Mouse (Mus musculus) forebrain, embryonic 10.5 days (tissue): ENCODE results near the gene Tspyl4. TPM values are rescaled to one million over a fixed set of nuclear protein-coding genes. Genes with fewer than 3 reads are reported as not detected.
"Not testable (repeated sequence)": the region's sequence is repeated elsewhere in the genome, so short reads cannot be mapped to it uniquely, and the experiment has no call there.

Experiments used
- DNase-seq: peaks from one replicate; pipeline ENCODE4 v3.0.0-alpha.2; 2017; ENCODE audit warnings: low spot score; ENCODE audit errors: extremely low spot score
- H3K27ac ChIP-seq: fragments of 300-500 bp; sonication (generic); 2 replicates; pipeline ENCODE4 v1.5.1; 2016; ENCODE audit warnings: mild to moderate bottlenecking
- H3K27me3 ChIP-seq: fragments of 300-500 bp; sonication (generic); 2 replicates; pipeline ENCODE4 v1.6.1; 2016; ENCODE audit warnings: mild to moderate bottlenecking; ENCODE audit not compliant: poor library complexity, severe bottlenecking
- H3K36me3 ChIP-seq: fragments of 300-500 bp; sonication (generic); replicated peaks from 2 replicates; pipeline ENCODE4 v1.6.1; 2016; ENCODE audit warnings: mild to moderate bottlenecking, moderate library complexity
- H3K4me1 ChIP-seq: fragments of 300-500 bp; sonication (generic); 2 replicates; pipeline ENCODE4 v1.6.1; 2016
- H3K4me3 ChIP-seq: fragments of 300-500 bp; sonication (generic); 2 replicates; pipeline ENCODE4 v1.5.1; 2016; ENCODE audit warnings: mild to moderate bottlenecking, moderate library complexity
- H3K9me3 ChIP-seq: fragments of 300-500 bp; sonication (generic); 2 replicates; pipeline ENCODE4 v1.6.1; 2016; ENCODE audit warnings: mild to moderate bottlenecking, moderate library complexity
- WGBS: fragments of 180-500 bp; shearing (Covaris S2); methylation state at CpG from one replicate; pipeline ENCODE4 v1.1.7; 2016; 5-methylcytosine and 5-hydroxymethylcytosine counted together
- polyA plus RNA-seq: library from polyadenylated mRNA; unstranded; fragments of >200 nt; fragmentation: Nextera tagmentation; extraction: Ambion mirVana; gene quantifications from 2 replicates; pipeline ENCODE4 v1.2.1, GENCODE M21; 2016

The Tspyl4 gene
- 28.9 and 35.2 TPM in 2 replicates for polyA plus RNA-seq

DNA sequence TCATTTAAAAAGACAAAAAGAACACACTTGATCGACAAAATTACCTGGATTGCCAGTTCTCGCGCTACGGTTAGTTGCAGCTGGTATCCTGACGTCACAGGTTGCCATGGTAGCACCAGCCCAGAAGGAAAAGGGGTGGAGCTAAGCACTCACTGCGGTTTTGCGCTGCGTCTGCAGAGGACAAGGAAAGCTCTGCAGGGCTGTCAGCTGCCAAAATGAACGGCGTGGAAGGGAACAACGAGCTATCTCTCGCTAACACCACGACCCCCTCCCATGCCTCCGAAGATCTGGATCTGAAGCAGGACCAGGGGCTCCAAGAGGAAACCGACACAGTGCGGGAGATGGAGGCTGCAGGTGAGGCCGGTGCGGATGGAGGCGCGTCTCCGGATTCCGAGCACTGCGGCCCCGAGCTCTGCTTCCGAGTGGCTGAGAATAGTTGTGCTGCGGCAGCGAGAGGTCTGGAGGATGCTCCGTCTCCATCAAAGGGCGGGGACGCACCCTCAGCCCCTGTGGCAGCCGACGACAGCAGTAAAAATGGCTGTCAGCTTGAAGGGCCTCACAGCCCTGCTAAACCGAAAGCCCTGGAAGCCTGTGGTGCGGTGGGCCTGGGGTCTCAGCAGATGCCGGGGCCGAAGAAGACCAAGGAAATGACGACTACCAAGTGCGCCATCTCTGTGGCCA is at the start of gene Tspyl4:
Gene Tspyl4, plus strand, starts transcription at position 144 of the 681 bp plus-strand sequence.
- peak within 1 kb of the TSS; percentile 78 for H3K4me3 ChIP-seq
- no peaks in the 10 kb centered on the region for H3K9me3 ChIP-seq
- H3K4me1 ChIP-seq, result peaks cover 46% of the 10 kb centered on the region
- no peaks in the 10 kb centered on the region for H3K27me3 ChIP-seq
- H3K36me3 ChIP-seq, result no peaks in the 10 kb centered on the region; the same call in 1 of the 2 replicates
- H3K27ac ChIP-seq, result peak within 1 kb of the TSS; percentile 87
- peak; percentile 93 for DNase-seq
- 0% methylated on average over 38 of the region's 38 CpGs for WGBS

DNA sequence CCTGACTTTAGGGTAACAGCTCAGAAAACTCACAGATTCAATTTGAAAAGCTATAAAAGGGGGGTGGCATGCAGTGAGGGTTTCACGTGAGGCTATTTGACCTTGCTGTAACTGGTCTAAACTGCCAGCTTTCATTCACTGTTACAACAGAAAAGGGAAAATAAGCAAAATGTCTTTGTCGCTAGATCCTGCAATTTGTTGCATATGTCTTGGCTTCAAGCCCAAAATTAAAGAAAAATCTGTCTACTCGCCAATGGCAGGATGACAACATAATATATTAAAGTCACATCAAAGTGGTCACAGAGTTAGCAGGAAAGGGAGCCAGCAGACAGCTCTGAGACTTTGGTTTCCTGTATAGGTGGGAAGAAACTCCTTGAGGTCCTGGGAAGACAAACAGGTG is 49.5 kb upstream of the Tspyl4 start:
- no peak overlapping the region for H3K27ac ChIP-seq
- 70% methylated on average over 3 of the region's 3 CpGs for WGBS

DNA sequence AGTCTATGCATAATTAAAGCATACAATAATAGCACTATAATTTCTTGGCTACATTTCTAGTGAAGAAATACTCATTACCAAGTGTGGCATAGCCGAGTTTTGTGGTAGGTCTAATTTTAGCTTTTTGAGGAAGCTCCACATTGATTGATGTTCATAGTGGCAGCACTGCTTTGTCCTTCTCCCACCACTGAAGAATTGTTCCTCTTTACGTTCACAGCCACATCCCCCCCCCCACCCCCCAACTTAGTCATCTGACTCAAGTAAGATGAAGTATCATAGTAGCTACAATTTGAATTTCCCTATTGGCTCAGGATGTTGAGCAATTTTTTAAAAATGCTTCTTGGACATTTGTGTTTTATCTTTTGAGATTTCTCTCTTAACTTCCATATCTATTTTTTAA is 47.6 kb upstream of the Tspyl4 start:
- no peaks in the 10 kb centered on the region for H3K36me3 ChIP-seq
- no peak overlapping the region for H3K27ac ChIP-seq
- peaks cover 7% of the 10 kb centered on the region; the same call in 1 of the 2 replicates for H3K4me1 ChIP-seq
- H3K9me3 ChIP-seq, result no peaks in the 10 kb centered on the region
- 75% methylated on average over 2 of the region's 2 CpGs for WGBS
- DNase-seq, result no peak
- H3K4me3 ChIP-seq, result no peak overlapping the region
- H3K27me3 ChIP-seq, result no peaks in the 10 kb centered on the region

More for the DNA sequence above, 49.5 kb upstream of the Tspyl4 start:
- Histone ChIP-seq H3K36me3 (no peaks in the 10 kb centered on the region), H3K4me3 (no peak overlapping the region), H3K27me3 (no peaks in the 10 kb centered on the region), H3K4me1 (peaks cover 7% of the 10 kb centered on the region; the same call in 1 of the 2 replicates), H3K9me3 (no peaks in the 10 kb centered on the region)
- DNase-seq, result no peak

DNA sequence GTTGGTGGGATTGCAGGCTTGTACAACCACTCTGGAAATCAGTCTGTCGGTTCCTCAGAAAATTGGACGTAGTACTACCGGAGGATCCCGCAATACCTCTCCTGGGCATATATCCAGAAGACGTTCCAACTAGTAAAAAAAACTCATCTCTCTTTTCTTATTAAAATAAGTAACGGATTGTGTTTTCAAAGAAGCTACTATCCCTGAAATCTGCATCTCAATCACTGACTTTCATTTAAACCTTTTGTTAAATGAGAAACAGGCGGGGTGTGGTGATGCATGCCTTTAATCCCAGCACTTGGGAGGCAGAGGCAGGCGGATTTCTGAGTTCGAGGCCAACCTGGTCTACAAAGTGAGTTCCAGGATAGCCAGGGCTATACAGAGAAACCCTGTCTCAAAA is 44.4 kb upstream of the Tspyl4 start:
- H3K4me3 ChIP-seq, H3K9me3 ChIP-seq, H3K36me3 ChIP-seq, H3K4me1 ChIP-seq, H3K27me3 ChIP-seq, DNase-seq, H3K27ac ChIP-seq: not testable (repeated sequence)
- 93% methylated on average over 9 of the region's 9 CpGs for WGBS

DNA sequence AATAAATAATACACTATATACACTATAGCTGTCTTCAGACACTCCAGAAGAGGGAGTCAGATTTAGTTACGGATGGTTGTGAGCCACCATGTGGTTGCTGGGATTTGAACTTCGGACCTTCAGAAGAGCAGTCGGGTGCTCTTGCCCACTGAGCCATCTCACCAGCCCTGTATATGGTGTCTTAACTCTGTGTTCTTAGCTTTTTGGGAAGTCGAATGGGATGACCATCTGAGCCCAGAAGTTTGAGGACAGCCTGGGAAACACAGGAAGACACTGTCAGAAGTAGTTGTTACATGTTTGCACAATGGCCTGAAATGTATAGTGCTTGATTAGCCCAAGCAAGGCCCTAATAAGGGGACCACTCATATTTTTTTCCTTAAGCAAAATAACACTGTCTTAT is 32.1 kb upstream of the Tspyl4 start:
- H3K27ac ChIP-seq, result no peak overlapping the region
- WGBS, result 92% methylated on average over 4 of the region's 4 CpGs
- no peaks in the 10 kb centered on the region for H3K9me3 ChIP-seq
- no peaks in the 10 kb centered on the region for H3K27me3 ChIP-seq
- DNase-seq, result no peak
- no peak overlapping the region for H3K4me3 ChIP-seq
- H3K36me3 ChIP-seq, result no peaks in the 10 kb centered on the region
- H3K4me1 ChIP-seq, result no peaks in the 10 kb centered on the region

DNA sequence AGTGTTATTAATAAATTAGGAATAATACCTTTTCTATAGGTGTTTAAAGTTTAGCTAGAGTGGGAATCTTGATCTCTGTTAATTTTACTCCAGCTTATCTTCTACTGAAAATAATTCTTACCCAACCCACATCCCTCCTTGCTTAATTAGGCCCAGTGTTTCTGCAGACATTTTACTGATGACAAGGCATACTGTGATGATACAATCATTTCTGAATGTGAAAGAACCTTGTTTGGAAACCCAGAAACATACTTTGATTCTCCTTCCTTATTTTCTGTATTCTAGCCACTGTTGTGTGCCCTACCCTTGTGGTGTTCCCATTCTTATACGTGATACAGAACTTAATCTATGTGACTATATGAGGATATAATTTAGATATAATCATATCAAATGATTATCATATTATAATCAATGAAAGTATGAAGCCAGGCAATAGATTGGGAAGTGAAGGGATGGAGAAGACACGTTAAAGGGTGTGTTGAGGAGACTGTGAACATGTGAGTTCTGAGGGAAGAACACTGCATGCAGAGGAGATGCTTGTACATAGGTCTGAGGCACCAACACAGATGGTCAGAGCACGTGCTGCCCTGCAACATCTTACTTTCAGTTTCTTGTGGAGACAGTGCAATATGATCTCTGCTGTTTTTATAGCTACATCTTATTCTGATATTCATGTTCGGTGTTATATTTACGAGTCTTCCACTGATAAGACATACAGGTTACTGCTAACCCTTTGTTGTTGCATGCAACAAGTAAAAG is 29.8 kb upstream of the Tspyl4 start:
- Histone ChIP-seq H3K9me3 (no peaks in the 10 kb centered on the region), H3K36me3 (no peaks in the 10 kb centered on the region), H3K27me3 (no peaks in the 10 kb centered on the region), H3K4me3 (no peak overlapping the region), H3K27ac (no peak overlapping the region), H3K4me1 (0 out of 2 replicates have a peak, but pooled peaks cover 3% of the 10 kb centered on the region)
- 75% methylated on average over 5 of the region's 5 CpGs for WGBS
- DNase-seq, result no peak

DNA sequence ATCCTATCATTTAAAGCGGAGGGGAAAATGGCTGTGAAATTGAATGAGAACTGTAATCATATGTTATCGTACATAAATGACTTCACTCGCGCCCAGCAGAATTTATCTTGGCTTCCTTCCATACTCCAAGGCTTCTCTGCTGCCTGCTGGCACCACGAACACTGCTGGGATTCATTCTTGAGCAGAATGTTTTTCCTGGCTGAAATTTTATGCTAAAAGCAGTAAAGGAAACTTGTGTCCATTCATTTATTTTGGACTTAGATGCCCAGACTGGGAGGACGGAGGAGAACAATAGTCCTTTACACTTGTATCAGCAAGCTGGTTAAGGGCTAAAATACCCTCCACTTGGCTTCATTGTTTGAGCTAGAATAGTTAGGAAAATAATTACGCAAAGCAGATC is 25.6 kb upstream of the Tspyl4 start:
- H3K36me3 ChIP-seq, result no peaks in the 10 kb centered on the region
- H3K4me3 ChIP-seq, result no peak overlapping the region
- DNase-seq, result no peak
- no peaks in the 10 kb centered on the region for H3K9me3 ChIP-seq
- 78% methylated on average over 7 of the region's 7 CpGs for WGBS
- H3K4me1 ChIP-seq, result 0 out of 2 replicates have a peak, but pooled peaks cover 3% of the 10 kb centered on the region
- no peaks in the 10 kb centered on the region for H3K27me3 ChIP-seq
- H3K27ac ChIP-seq, result no peak overlapping the region

DNA sequence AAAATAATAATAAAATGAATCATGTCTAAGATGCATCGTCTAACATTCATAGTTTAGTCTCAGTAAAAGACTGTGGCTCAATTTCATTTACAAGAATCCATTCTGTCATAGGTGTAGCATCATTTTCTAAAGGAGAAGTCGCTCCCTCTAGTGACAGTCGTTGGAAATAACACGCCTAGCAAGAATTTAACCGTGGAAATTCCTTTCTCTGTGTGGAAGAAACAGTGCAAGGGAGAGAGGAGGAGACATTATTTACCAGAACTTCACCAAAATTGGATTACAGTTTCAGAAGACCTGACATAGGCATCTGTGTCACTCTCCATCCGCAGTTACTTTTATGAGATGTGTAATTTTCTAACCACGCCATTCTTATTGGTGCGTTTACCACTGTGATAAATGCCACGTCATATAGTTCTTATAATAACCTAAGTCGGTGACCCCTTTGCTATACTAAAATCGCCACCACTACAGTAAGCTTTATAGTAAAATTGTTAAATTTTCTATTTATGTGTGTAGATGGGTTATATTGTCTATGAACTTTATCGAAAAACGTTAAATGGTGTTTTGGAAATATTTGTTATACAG is 16.6 kb upstream of the Tspyl4 start:
- Histone ChIP-seq H3K27ac (no peak overlapping the region), H3K27me3 (no peaks in the 10 kb centered on the region), H3K36me3 (peaks cover 12% of the 10 kb centered on the region), H3K4me1 (peaks cover 26% of the 10 kb centered on the region), H3K9me3 (no peaks in the 10 kb centered on the region), H3K4me3 (peak overlapping the region; percentile 96)
- 32% methylated on average over 13 of the region's 13 CpGs for WGBS
- peak; percentile 19 for DNase-seq

DNA sequence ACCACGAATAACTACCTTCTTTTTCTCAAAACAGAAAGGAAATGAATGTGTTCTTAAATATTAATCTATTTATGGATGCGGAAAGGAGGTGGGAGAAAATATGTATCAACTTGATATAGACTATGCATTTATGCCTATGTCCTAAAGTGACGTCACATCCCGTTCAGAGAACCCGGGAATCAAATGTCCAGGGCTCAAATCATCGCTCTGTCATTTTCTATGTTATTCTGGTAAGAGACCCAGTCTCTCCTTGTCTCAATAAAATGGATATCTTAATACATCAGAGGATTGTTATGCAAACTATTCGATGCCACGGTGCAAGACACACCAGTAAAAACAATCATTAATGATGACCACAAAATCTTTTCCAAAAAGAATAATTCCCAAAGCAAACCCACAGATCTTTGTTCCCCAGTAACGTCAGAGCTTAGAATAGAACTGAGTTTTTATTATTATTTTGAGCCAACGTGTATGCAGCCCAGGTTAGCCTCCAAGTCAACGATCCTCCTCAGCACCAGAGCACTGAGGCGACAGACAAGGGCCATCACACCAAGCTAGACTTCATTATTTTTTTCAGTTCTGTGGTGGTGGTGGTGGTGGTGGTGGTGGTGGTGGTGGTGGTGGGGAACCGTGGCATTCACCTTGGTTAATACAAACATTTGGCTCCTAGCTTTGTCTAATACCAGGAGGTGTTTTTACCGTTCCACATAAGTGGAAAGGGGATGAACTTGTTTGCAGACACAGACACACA is 15.9 kb upstream of the Tspyl4 start:
- Histone ChIP-seq H3K9me3 (no peaks in the 10 kb centered on the region), H3K27me3 (no peaks in the 10 kb centered on the region), H3K4me3 (peak overlapping the region; percentile 96), H3K36me3 (peaks cover 15% of the 10 kb centered on the region), H3K27ac (peak overlapping the region; percentile 92), H3K4me1 (peaks cover 26% of the 10 kb centered on the region)
- WGBS, result 24% methylated on average over 14 of the region's 14 CpGs
- no peak for DNase-seq

DNA sequence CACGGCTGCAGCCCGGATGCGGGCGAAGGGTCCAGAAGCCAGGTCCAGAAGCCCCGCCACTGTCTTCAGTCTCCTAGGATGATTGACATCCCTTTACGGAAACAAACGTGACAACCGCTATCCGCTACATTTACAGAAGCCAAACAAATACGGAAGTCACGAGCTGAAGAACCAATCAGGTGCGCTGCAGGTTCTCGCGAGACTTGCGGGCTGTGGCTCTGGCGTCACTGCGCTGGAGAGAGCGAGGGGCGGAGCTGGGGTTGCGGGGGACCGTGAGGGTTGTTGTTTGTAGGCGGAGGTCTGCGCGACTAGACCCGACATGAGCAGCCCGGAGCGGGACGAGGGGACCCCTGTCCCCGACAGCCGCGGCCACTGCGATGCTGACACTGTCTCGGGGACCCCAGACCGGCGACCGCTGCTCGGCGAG is 15.3 kb upstream of the Tspyl4 start, which contains the start of gene Tspyl1:
Gene Tspyl1, plus strand, starts transcription at position 229 of the 427 bp plus-strand sequence.
- peaks cover 26% of the 10 kb centered on the region for H3K4me1 ChIP-seq
- H3K36me3 ChIP-seq, result peaks cover 21% of the 10 kb centered on the region
- H3K27me3 ChIP-seq, result no peaks in the 10 kb centered on the region
- under 1% methylated on average over 38 of the region's 38 CpGs for WGBS
- no peaks in the 10 kb centered on the region for H3K9me3 ChIP-seq
- peak; percentile 95 for DNase-seq
- peak within 1 kb of the TSS; percentile 96 for H3K4me3 ChIP-seq
- H3K27ac ChIP-seq, result peak within 1 kb of the TSS; percentile 92

DNA sequence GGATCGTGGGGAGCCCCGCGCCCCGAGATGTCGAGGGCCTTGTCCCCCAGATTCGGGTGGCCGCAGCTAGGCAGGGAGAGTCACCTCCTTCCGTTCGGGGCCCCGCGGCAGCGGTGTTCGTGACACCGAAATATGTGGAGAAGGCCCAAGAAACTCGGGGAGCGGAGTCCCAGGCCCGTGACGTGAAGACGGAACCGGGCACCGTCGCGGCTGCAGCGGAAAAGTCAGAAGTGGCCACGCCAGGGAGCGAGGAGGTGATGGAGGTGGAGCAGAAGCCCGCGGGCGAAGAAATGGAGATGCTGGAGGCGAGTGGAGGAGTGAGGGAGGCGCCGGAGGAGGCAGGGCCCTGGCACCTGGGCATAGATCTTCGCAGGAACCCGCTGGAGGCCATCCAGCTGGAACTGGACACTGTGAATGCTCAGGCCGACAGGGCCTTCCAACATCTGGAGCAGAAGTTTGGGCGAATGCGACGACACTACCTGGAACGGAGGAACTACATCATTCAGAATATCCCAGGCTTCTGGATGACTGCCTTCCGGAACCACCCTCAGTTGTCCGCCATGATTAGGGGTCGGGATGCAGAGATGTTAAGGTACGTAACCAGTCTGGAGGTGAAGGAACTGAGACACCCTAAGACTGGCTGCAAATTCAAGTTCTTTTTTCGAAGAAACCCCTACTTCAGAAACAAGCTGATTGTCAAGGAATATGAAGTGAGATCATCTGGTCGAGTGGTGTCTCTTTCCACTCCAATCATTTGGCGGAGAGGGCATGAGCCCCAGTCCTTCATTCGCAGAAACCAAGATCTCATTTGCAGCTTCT is 14.6 kb upstream of the Tspyl4 start:
- H3K9me3 ChIP-seq, result no peaks in the 10 kb centered on the region
- no peaks in the 10 kb centered on the region for H3K27me3 ChIP-seq
- DNase-seq, result no peak
- peaks cover 27% of the 10 kb centered on the region for H3K36me3 ChIP-seq
- H3K4me1 ChIP-seq, result peaks cover 26% of the 10 kb centered on the region
- H3K4me3 ChIP-seq, result peak overlapping the region; percentile 96
- 4% methylated on average over 47 of the region's 47 CpGs for WGBS
- H3K27ac ChIP-seq, result peak overlapping the region; percentile 92

GRCm38 (mm10) chr10:34296911-34297298 is 337 bp upstream of the Tspyl4 start:
- Histone ChIP-seq H3K27me3 (no peaks in the 10 kb centered on the region), H3K36me3 (no peaks in the 10 kb centered on the region; the same call in 1 of the 2 replicates)
- no peak for DNase-seq

More at GRCm38 (mm10) chr10:34296911-34297298, 337 bp upstream of the Tspyl4 start:
- Histone ChIP-seq H3K27ac (peak overlapping the region; percentile 87), H3K4me3 (peak overlapping the region; percentile 78), H3K4me1 (peaks cover 45% of the 10 kb centered on the region), H3K9me3 (no peaks in the 10 kb centered on the region)
- WGBS, result 4% methylated on average over 13 of the region's 13 CpGs
